Mouse (Mus musculus): ENCODE measurements at regions not wholly inside any gene's neighbourhood (a gene's known extent, or its start where the extent isn't known, plus 50 kb on each side); places are given as distances from the start of the nearest gene placed in this dataset.

- no peak for TF ChIP-seq CTCF (IDR thresholded peaks at IDR 0.05; ENCODE audit: extremely low read depth, insufficient read length, insufficient replicate concordance, low read depth, low read length)
- no peak for TF ChIP-seq POLR2A (IDR thresholded peaks at IDR 0.05; ENCODE audit: low read depth, low read length)
These were observed 156.7 kb downstream of the Inhbb start for GRCm38 (mm10) chr1:119265192-119265891.
